Mouse (Mus musculus) heart, adult 2 months (tissue): Measurements from ENCODE around the gene Vmn1r43.

Experiments
- EP300 ChIP-seq: fragments of 200-500 bp; IDR thresholded peaks from 2 replicates; pipeline ENCODE4 v1.6.1; 2011; ENCODE audit warnings: low read depth, low read length, control low read depth; ENCODE audit not compliant: insufficient read depth
- POLR2A ChIP-seq: fragments of 200-500 bp; IDR thresholded peaks from 2 replicates; pipeline ENCODE4 v1.6.1; 2011; ENCODE audit warnings: mild to moderate bottlenecking, low read depth, low read length, control low read depth; ENCODE audit not compliant: insufficient read depth

DNA sequence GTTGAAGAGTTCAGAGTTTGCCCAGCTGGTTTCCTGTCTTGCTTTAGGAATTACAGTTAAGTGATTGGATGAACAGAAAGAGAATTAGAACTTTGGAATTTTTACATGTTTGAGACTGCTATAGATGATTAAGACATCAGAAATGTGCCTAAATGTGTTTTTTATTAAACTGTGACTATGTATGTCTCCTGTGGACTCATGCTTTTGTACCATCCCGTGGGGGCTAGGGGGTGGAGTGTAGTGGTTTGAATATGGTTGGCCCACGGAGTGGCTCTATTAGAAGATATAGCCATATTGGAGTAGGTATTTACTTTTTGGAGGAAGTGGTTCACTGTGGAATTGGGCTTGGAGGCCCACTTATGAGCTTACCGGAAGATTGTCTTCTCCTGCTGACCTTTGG is 18.7 kb downstream of the Vmn1r43 start:
- no peak for TF ChIP-seq POLR2A
- no peak for TF ChIP-seq EP300
